Mouse (Mus musculus): Measurements from ENCODE around the gene Fdxr. TPM values are rescaled to one million over a fixed set of nuclear protein-coding genes. Genes with fewer than 3 reads are reported as not detected.

Fdxr gene
- polyA plus RNA-seq, 1 experiment from 2014 or later = 18.4 TPM

- H3K36me3 ChIP-seq = no peaks in the 10 kb centered on the region
- 78% methylated on average over 5 of the region's 5 CpGs for WGBS
- H3K9me3 ChIP-seq = no peaks in the 10 kb centered on the region
- peaks cover 4% of the 10 kb centered on the region; the same call in 1 of the 2 replicates for H3K4me1 ChIP-seq
- no peaks in the 10 kb centered on the region for H3K27me3 ChIP-seq
- ATAC-seq (ENCODE audit: low FRiP score, low read depth) = no peak
- no peak overlapping the region for H3K27ac ChIP-seq (replicated peaks)
- H3K9ac ChIP-seq (replicated peaks) = no peak overlapping the region
- no peak overlapping the region for H3K4me2 ChIP-seq (replicated peaks)
- H3K4me3 ChIP-seq = no peak overlapping the region
Measured at GRCm38 (mm10) chr11:115287386-115287785, 10.5 kb upstream of the Fdxr start.

- no peak for ATAC-seq (ENCODE audit: low FRiP score, low read depth)
- H3K4me2 ChIP-seq (replicated peaks) = no peak overlapping the region
- H3K4me3 ChIP-seq = no peak overlapping the region
- H3K9ac ChIP-seq (replicated peaks) = no peak overlapping the region
- H3K9me3 ChIP-seq = no peaks in the 10 kb centered on the region
- no peaks in the 10 kb centered on the region for H3K36me3 ChIP-seq
- no peak overlapping the region for H3K27ac ChIP-seq (replicated peaks)
- H3K4me1 ChIP-seq = peaks cover 4% of the 10 kb centered on the region; the same call in 1 of the 2 replicates
- H3K27me3 ChIP-seq = no peaks in the 10 kb centered on the region
- WGBS = 83% methylated on average over 19 of the region's 19 CpGs
Measured at GRCm38 (mm10) chr11:115286201-115286993, 9.5 kb upstream of the Fdxr start.

GRCm38 (mm10) chr11:115285282-115285681 lies 8.4 kb upstream of the Fdxr start:
- no peaks in the 10 kb centered on the region for H3K36me3 ChIP-seq
- H3K27me3 ChIP-seq = no peaks in the 10 kb centered on the region
- no peak overlapping the region for H3K4me3 ChIP-seq
- 67% methylated on average over 4 of the region's 4 CpGs for WGBS
- H3K4me1 ChIP-seq = peaks cover 4% of the 10 kb centered on the region; the same call in 1 of the 2 replicates
- H3K4me2 ChIP-seq (replicated peaks) = no peak overlapping the region
- ATAC-seq (ENCODE audit: low FRiP score, low read depth) = no peak
- no peaks in the 10 kb centered on the region for H3K9me3 ChIP-seq
- no peak overlapping the region for H3K27ac ChIP-seq (replicated peaks)
- H3K9ac ChIP-seq (replicated peaks) = no peak overlapping the region

DNA sequence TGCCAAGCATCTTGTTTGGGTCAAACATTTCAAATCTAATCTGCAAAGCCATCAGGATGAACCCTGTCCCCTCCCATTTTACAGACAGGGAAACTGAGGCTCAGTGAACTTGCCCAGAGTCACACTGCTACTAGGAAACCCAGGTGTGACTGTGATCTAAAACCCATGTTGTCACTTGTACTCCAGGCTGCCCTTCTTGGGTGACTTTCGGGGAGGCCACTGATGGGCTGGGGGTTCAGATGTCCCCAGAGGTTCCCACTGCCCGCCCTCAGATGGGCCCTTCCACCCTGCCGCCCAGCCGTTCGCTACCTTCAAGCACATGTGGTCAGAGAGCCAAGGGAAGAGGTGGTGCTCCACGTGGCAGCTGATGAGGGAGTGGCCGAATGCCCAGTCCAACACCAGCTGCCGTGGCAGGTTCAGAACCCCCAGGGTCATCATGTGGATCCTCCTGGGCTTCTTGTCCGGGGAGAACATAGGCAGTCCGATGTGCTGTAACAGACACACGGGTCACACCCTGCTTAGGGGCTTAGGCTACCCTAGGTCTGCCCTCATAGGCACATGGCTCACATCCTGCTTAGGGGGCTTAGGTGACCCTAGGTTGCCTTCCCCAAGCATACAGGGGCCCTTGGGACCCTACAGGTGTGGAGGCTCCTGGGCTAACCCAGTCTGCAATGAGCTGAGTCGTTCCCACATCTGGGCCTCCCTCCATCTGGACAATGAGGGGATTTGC lies 7.2 kb upstream of the Fdxr start:
- Histone ChIP-seq H3K9ac (replicated peaks) (no peak overlapping the region), H3K4me1 (peaks cover 4% of the 10 kb centered on the region; the same call in 1 of the 2 replicates), H3K27me3 (no peaks in the 10 kb centered on the region), H3K4me3 (no peak overlapping the region), H3K9me3 (no peaks in the 10 kb centered on the region), H3K4me2 (replicated peaks) (no peak overlapping the region), H3K27ac (replicated peaks) (no peak overlapping the region), H3K36me3 (no peaks in the 10 kb centered on the region)
- ATAC-seq (ENCODE audit: low FRiP score, low read depth) = no peak
- WGBS = 87% methylated on average over 12 of the region's 12 CpGs

- no peaks in the 10 kb centered on the region for H3K9me3 ChIP-seq
- WGBS = 79% methylated on average over 9 of the region's 9 CpGs
- ATAC-seq (ENCODE audit: low FRiP score, low read depth) = no peak
- no peak overlapping the region for H3K27ac ChIP-seq (replicated peaks)
- H3K4me2 ChIP-seq (replicated peaks) = no peak overlapping the region
- H3K27me3 ChIP-seq = no peaks in the 10 kb centered on the region
- no peak overlapping the region for H3K9ac ChIP-seq (replicated peaks)
- no peaks in the 10 kb centered on the region for H3K36me3 ChIP-seq
- peaks cover 4% of the 10 kb centered on the region; the same call in 1 of the 2 replicates for H3K4me1 ChIP-seq
- H3K4me3 ChIP-seq = no peak overlapping the region
Measured at GRCm38 (mm10) chr11:115283486-115283765, 6.6 kb upstream of the Fdxr start.

GRCm38 (mm10) chr11:115282723-115283485 lies 6.1 kb upstream of the Fdxr start:
- Histone ChIP-seq H3K27me3 (no peaks in the 10 kb centered on the region), H3K27ac (replicated peaks) (no peak overlapping the region), H3K4me2 (replicated peaks) (no peak overlapping the region), H3K4me1 (peaks cover 7% of the 10 kb centered on the region), H3K9ac (replicated peaks) (no peak overlapping the region), H3K9me3 (no peaks in the 10 kb centered on the region), H3K4me3 (no peak overlapping the region), H3K36me3 (no peaks in the 10 kb centered on the region)
- 78% methylated on average over 8 of the region's 8 CpGs for whole genome bisulfite sequencing
- no peak for ATAC-seq (ENCODE audit: low FRiP score, low read depth)

DNA sequence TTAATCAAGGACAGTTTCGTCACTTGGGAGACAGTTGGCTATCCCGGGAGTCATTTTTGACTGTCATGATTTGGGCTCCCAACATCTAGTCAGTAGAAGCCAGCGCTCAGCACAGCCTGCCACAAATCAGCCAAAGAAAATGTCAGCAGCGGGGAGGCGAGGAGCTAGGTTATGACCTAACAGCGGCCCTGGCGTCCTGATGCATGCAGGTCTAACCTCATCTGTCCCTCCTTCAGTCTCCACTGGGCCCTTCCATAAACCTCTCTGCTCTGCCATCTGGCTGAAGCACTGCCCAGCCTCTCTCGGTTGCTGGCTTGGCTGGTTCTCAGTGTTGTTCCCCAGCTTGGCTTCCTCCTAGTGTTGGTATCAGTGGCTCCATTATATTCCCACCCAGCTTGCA lies 5.4 kb upstream of the Fdxr start:
- Histone ChIP-seq H3K4me3 (no peak overlapping the region), H3K9ac (replicated peaks) (no peak overlapping the region), H3K27ac (replicated peaks) (no peak overlapping the region), H3K27me3 (no peaks in the 10 kb centered on the region), H3K9me3 (no peaks in the 10 kb centered on the region), H3K36me3 (no peaks in the 10 kb centered on the region), H3K4me1 (peaks cover 10% of the 10 kb centered on the region), H3K4me2 (replicated peaks) (no peak overlapping the region)
- ATAC-seq (ENCODE audit: low FRiP score, low read depth) = no peak
- WGBS = 81% methylated on average over 8 of the region's 8 CpGs

DNA sequence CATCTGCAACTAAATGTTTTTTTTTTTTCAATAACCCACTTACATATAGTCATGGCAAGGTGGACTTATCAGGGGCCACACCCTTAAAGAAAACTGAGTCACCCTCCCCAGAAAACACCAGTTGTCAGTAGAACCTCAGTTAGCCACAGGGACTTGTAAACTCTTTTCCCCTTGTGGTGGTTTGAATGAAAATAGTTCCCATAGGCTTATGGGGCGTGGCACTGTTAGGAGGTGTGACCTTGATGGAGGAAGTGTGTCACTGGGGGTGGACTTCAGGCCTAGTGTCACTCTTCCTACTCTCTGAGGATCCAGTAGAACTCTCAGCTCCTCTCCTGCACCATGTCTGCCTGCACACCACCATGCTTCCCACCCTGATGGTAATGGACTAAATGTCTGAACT lies 2.9 kb upstream of the Fdxr start:
- H3K27ac ChIP-seq (replicated peaks) = no peak overlapping the region
- no peak for ATAC-seq (ENCODE audit: low FRiP score, low read depth)
- 68% methylated on average over 1 of the region's 1 CpGs for WGBS

DNA sequence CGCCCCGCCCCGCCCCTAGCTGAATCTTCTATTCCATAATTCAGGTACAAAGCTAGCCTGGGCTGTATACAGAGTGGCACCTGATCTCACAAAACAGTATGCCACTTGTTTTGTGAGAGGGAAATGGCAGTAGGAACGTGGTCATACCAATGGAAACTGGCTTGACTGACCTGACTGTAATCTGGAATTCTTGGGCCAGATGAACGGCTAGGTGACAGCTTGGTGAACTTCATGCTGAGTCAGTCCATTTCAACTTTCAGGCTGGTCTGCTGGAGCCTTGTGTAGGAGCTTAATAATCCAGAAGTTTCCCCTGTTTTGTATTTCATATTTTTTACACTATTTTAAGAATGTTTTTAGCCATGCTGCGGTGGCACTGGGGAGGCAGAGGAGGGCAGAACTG lies 1.3 kb upstream of the Fdxr start:
- Histone ChIP-seq H3K9ac (replicated peaks) (no peak overlapping the region), H3K27ac (replicated peaks) (no peak overlapping the region), H3K4me1 (peaks cover 18% of the 10 kb centered on the region), H3K9me3 (no peaks in the 10 kb centered on the region), H3K27me3 (no peaks in the 10 kb centered on the region), H3K36me3 (no peaks in the 10 kb centered on the region), H3K4me2 (replicated peaks) (peak overlapping the region; percentile 73), H3K4me3 (peak overlapping the region; percentile 61; the same call in 1 of the 2 replicates)
- no peak for ATAC-seq (ENCODE audit: low FRiP score, low read depth)
- 75% methylated on average over 6 of the region's 6 CpGs for WGBS

More for the DNA sequence above, 2.9 kb upstream of the Fdxr start:
- Histone ChIP-seq H3K4me2 (replicated peaks) (no peak overlapping the region), H3K27me3 (no peaks in the 10 kb centered on the region), H3K36me3 (no peaks in the 10 kb centered on the region), H3K4me1 (peaks cover 18% of the 10 kb centered on the region), H3K9ac (replicated peaks) (no peak overlapping the region), H3K4me3 (no peak overlapping the region), H3K9me3 (no peaks in the 10 kb centered on the region)

DNA sequence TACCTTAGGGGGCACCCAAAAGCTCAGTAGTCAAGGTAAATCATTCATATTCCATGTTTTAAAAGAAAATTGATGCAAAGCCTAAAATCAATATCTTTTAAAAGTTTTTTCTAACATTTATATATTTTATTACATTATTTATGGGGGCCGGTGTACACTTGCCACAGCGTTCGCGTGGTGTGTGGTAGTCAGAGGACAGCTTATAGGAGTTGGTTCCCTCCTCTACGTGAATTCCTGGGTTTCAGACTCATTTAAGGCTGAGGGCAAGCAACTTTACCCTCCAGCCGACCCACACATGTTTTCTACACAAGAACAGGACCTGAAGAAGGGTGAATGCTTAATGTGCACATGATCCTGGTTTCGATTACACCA lies 740 bp upstream of the Fdxr start:
- Histone ChIP-seq H3K4me1 (peaks cover 18% of the 10 kb centered on the region), H3K4me2 (replicated peaks) (peak overlapping the region; percentile 73), H3K9me3 (no peaks in the 10 kb centered on the region), H3K27me3 (no peaks in the 10 kb centered on the region), H3K9ac (replicated peaks) (peak overlapping the region; percentile 60), H3K4me3 (peak overlapping the region; percentile 61), H3K36me3 (no peaks in the 10 kb centered on the region), H3K27ac (replicated peaks) (peak overlapping the region; percentile 68)
- ATAC-seq (ENCODE audit: low FRiP score, low read depth) = no peak
- WGBS = 25% methylated on average over 7 of the region's 7 CpGs

DNA sequence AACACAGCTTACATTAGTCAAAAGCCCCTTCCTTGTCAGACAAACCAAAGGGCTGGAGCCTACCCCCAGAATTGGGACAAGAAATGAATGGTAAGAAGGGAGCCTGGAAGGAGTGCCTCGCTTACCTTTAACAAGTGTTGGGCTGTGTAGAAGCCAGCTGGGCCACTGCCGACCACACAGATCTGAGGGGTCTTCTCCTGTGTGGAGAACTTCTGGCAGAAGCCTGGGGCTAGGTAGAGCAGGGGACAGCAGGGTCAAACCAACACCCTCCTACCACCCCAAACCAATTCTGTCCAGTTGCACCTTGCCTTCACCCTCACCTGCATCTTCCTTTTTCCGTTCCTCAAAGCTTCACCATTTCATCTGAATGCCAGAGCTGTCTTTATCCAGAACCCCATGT lies 896 bp downstream of the Fdxr start:
- Histone ChIP-seq H3K9me3 (no peaks in the 10 kb centered on the region), H3K4me3 (peak overlapping the region; percentile 61), H3K4me1 (peaks cover 18% of the 10 kb centered on the region), H3K27me3 (no peaks in the 10 kb centered on the region; the same call in 1 of the 2 replicates), H3K36me3 (no peaks in the 10 kb centered on the region), H3K4me2 (replicated peaks) (peak overlapping the region; percentile 81), H3K27ac (replicated peaks) (no peak overlapping the region), H3K9ac (replicated peaks) (peak overlapping the region; percentile 78)
- no peak for ATAC-seq (ENCODE audit: low FRiP score, low read depth)
- 61% methylated on average over 3 of the region's 3 CpGs for WGBS

GRCm38 (mm10) chr11:115275509-115275908 lies 1.3 kb downstream of the Fdxr start:
- WGBS = 89% methylated on average over 6 of the region's 6 CpGs
- H3K9me3 ChIP-seq = no peaks in the 10 kb centered on the region
- no peak overlapping the region for H3K27ac ChIP-seq (replicated peaks)
- ATAC-seq (ENCODE audit: low FRiP score, low read depth) = no peak
- H3K27me3 ChIP-seq = no peaks in the 10 kb centered on the region; the same call in 1 of the 2 replicates
- peaks cover 18% of the 10 kb centered on the region for H3K4me1 ChIP-seq
- H3K4me3 ChIP-seq = peak overlapping the region; percentile 61; the same call in 1 of the 2 replicates
- H3K4me2 ChIP-seq (replicated peaks) = peak overlapping the region; percentile 81
- no peaks in the 10 kb centered on the region for H3K36me3 ChIP-seq
- peak overlapping the region; percentile 78; the same call in 1 of the 2 replicates for H3K9ac ChIP-seq (replicated peaks)

Data from midbrain, embryonic 12.5 days (tissue).